Mouse (Mus musculus) myocyte (in vitro differentiated cells): ENCODE data around the gene Ugt1a10.

ENCODE experiments used
- CEBPB ChIP-seq: IDR thresholded peaks from 2 replicates; pipeline ENCODE4 v1.6.1; 2011; ENCODE audit warnings: mild to moderate bottlenecking, moderate library complexity; ENCODE audit not compliant: poor library complexity, insufficient read depth, severe bottlenecking
- E2F4 ChIP-seq: IDR thresholded peaks from one replicate; pipeline ENCODE4 v1.6.1; 2011; ENCODE audit warnings: mild to moderate bottlenecking, control low read depth, moderate library complexity; ENCODE audit not compliant: insufficient read depth
- MAX ChIP-seq: IDR thresholded peaks from one replicate; pipeline ENCODE4 v1.6.1; 2011; ENCODE audit warnings: low read depth, mild to moderate bottlenecking, control low read depth
- MYOD1 ChIP-seq, 3 experiments: IDR thresholded peaks; one replicate each; pipeline ENCODE4 v1.6.1; 2011; ENCODE audit warnings: control low read depth in 2 of 3, low read depth in 2 of 3, mild to moderate bottlenecking in 2 of 3, moderate library complexity in 1 of 3; ENCODE audit not compliant: insufficient read length in 2 of 3, control insufficient read depth in 1 of 3
- MYOG ChIP-seq, 3 experiments: IDR thresholded peaks; one replicate each; pipeline ENCODE4 v1.6.1; 2011; ENCODE audit warnings: control low read depth in 2 of 3, low read depth in 2 of 3, mild to moderate bottlenecking in 2 of 3; ENCODE audit not compliant: insufficient read length in 2 of 3, control insufficient read depth in 1 of 3, insufficient read depth in 1 of 3
- POLR2A ChIP-seq: IDR thresholded peaks from one replicate; pipeline ENCODE4 v1.6.1; 2011; ENCODE audit warnings: low read depth, mild to moderate bottlenecking, control low read depth, moderate library complexity; ENCODE audit not compliant: insufficient read length
- POLR2AphosphoS2 ChIP-seq: IDR thresholded peaks from one replicate; pipeline ENCODE4 v1.6.1; 2011; ENCODE audit warnings: low read depth, control low read depth; ENCODE audit not compliant: insufficient read length
- REST ChIP-seq: IDR thresholded peaks from one replicate; pipeline ENCODE4 v1.6.1; 2011; ENCODE audit warnings: mild to moderate bottlenecking, control low read depth, moderate library complexity; ENCODE audit not compliant: insufficient read depth, insufficient read length
- SRF ChIP-seq: IDR thresholded peaks from one replicate; pipeline ENCODE4 v1.6.1; 2011; ENCODE audit warnings: low read depth; ENCODE audit not compliant: control insufficient read depth, insufficient read length
- TCF12 ChIP-seq: IDR thresholded peaks from one replicate; pipeline ENCODE4 v1.6.1; 2011; ENCODE audit warnings: mild to moderate bottlenecking, control low read depth; ENCODE audit not compliant: poor library complexity, insufficient read depth, severe bottlenecking
- TCF3 ChIP-seq: IDR thresholded peaks from one replicate; pipeline ENCODE4 v1.6.1; 2011; ENCODE audit warnings: low read depth, control low read depth; ENCODE audit not compliant: insufficient read length
- USF1 ChIP-seq: IDR thresholded peaks from one replicate; pipeline ENCODE4 v1.6.1; 2011; ENCODE audit warnings: low read depth, mild to moderate bottlenecking, control low read depth, moderate library complexity

DNA sequence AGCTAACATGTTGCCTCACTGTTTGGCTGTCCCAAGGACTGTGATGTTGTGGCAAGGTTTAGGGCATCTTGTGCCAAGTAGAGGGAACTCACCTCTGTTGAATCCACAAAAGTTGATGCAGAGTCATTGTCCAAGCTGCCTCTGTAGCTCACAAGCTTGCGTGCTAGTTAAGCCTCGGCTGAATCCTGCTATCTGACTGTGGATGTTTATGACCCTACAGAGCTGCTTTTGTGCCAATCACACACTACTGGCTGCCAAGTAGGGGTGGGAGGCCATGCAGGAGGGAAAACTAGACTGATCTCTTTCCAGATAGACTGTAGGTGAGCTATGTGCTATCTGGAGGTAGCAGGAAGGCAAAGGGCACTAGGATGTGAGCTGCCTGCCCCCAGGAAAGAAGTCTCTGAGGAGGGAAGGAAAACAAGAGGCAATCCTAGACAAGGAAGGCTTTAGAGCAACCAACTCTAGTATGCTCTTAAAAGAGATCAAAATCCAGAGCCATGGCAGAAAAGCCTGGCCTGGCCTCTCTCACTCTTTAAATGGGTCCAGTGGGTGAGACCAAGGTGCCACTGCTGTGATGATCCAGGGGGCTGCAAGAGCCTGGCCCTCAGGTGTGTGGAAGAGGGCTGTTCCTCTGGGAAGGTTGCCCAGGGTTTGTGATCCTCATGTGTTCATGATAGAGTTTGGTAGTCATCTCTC is 158.7 kb downstream of the Ugt1a10 start:
- TF ChIP-seq POLR2AphosphoS2 = no peak
- TF ChIP-seq POLR2A = no peak
- no peak for TF ChIP-seq MAX
- no peak for TF ChIP-seq SRF
- no peak for TF ChIP-seq TCF3
- TF ChIP-seq CEBPB = no peak
- TF ChIP-seq USF1 = no peak
- no peak for TF ChIP-seq E2F4
- TF ChIP-seq TCF12 = no peak
- TF ChIP-seq MYOG (IDR thresholded peaks at IDR 0.05; ENCODE audit: control insufficient read depth in 1 of 3, insufficient read depth in 1 of 3, insufficient read length in 2 of 3, low read depth in 2 of 3) = no peak
- no peak for TF ChIP-seq MYOD1 (IDR thresholded peaks at IDR 0.05; ENCODE audit: control insufficient read depth in 1 of 3, insufficient read length in 2 of 3, low read depth in 2 of 3)
- no peak for TF ChIP-seq REST
